Mouse (Mus musculus) embryonic fibroblast, embryonic 13.5 days (primary cell): ENCODE measurements around the gene Tsc22d1.

Experiments
- CTCF ChIP-seq: IDR thresholded peaks from 2 replicates; pipeline ENCODE4 v1.5.1; 2011; ENCODE audit warnings: mild to moderate bottlenecking, control low read depth, low read length, moderate library complexity, borderline replicate concordance; ENCODE audit not compliant: insufficient read depth
- POLR2A ChIP-seq: IDR thresholded peaks from 2 replicates; pipeline ENCODE4 v1.6.1; 2011; ENCODE audit warnings: low read depth, mild to moderate bottlenecking, control low read depth, low read length, moderate library complexity

- no peak for TF ChIP-seq CTCF
- TF ChIP-seq POLR2A: no peak
Measured at GRCm38 (mm10) chr14:76460181-76460580, 45.4 kb downstream of the Tsc22d1 start.
